Mouse (Mus musculus): ENCODE results near the gene Mgst2.

Mgst2 gene

GRCm38 (mm10) chr3:51701281-51701751 lies 41.2 kb downstream of the Mgst2 start:
- in situ Hi-C loops (cut with MboI, MseI): no loop called here

- in situ Hi-C loops (cut with MboI, MseI): no loop called here
These were observed 41.8 kb downstream of the Mgst2 start for GRCm38 (mm10) chr3:51701950-51702349.

GRCm38 (mm10) chr3:51702701-51703286 lies 42.6 kb downstream of the Mgst2 start:
- in situ Hi-C loops (cut with MboI, MseI): no loop called here

DNA sequence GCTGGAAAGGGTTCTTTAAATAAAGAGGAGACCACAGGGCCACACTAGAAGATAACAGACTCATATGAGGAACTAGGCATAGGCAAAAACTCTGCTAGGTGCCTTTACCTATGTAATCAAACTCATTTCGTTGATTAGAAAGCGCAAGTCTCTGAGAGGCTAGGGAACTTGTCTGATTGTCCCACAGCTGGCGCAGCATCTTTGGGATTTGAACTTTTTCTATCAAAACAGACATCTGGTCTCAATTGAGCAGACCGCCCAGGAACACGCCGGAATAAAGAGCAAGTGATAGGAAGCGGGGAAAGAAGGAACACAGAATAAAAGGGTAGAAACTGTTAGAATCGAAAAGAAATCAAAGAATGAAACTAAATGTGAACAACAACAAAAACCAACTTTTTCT lies 43.3 kb downstream of the Mgst2 start:
- in situ Hi-C loops (cut with MboI, MseI): no loop called here

GRCm38 (mm10) chr3:51705220-51705619 lies 45.1 kb downstream of the Mgst2 start:
- in situ Hi-C loops (cut with MboI, MseI): no loop called here

- in situ Hi-C loops (cut with MboI, MseI): no loop called here
These were observed 48.2 kb downstream of the Mgst2 start for GRCm38 (mm10) chr3:51708375-51708745.

GRCm38 (mm10) chr3:51708746-51709411 lies 48.7 kb downstream of the Mgst2 start:
- in situ Hi-C loops (cut with MboI, MseI): no loop called here

- in situ Hi-C loops (cut with MboI, MseI): no loop called here
These were observed 52.2 kb downstream of the Mgst2 start for GRCm38 (mm10) chr3:51712382-51712781.

DNA sequence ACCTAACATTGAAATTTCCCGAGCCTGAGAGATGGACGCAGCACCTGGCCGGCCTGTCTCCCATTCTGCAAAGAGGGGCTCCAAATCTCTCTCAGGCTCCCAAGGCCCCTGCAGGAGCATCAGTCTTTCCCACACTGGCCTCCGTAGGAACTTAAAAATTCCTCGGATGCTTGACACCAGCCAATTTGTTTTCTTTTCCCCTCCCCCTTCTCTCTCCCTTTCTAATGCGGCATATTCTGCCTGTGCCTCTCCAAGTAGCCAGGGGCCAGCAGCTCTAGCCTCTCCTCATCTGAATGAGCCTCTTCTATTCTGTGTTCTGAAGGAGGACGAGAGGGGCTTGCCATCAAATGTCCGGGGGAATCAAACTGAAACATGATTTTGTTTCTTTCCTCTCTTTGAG lies 53.1 kb downstream of the Mgst2 start:
- in situ Hi-C loops (cut with MboI, MseI): no loop called here

DNA sequence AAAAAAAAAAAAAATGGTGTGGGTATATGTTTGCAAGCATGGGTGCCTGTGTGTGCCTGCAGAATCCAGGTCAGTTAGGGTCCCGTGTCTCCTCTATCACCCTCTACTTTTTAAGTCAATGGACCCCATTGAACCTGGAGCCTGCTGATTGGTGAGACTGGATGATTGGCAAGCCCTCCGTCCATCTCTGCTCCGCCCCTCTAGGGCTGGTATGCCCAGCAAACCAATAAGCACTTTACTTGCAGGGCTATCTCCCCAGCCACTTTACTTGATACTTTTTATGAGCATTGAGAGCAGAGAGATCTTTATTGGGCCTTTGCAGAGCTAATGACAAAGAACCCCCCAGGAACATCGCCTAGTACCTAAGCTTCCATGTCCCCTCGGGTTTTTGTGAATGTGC lies 54.3 kb downstream of the Mgst2 start:
- in situ Hi-C loops (cut with MboI, MseI): no loop called here

- in situ Hi-C loops (cut with MboI, MseI): no loop called here
These were observed 57.3 kb downstream of the Mgst2 start for GRCm38 (mm10) chr3:51717455-51717854.

- in situ Hi-C loops (cut with MboI, MseI): no loop called here
These were observed 57.7 kb downstream of the Mgst2 start for GRCm38 (mm10) chr3:51717909-51718308.

GRCm38 (mm10) chr3:51719373-51719772 lies 59.2 kb downstream of the Mgst2 start:
- in situ Hi-C loops (cut with MboI, MseI): no loop called here

DNA sequence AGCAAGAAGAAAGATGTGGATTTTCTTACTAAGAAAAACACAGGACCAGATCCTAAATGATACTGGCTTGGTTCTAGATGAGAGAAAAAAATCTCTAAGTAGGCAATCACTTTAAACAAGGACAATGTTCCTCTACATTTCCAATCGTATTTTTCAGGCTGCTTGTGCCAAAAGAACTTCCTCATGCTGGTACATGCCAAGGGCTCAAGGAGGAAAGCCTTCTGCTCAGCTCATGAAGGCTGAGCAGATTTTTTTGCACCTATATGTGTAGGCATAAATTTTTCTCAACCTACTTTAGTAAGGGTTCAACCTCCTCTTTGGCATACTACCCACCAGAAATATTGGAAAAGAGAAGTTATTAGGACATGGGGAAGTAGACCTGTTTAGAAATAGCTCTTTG lies 59.8 kb downstream of the Mgst2 start:
- in situ Hi-C loops (cut with MboI, MseI): no loop called here

DNA sequence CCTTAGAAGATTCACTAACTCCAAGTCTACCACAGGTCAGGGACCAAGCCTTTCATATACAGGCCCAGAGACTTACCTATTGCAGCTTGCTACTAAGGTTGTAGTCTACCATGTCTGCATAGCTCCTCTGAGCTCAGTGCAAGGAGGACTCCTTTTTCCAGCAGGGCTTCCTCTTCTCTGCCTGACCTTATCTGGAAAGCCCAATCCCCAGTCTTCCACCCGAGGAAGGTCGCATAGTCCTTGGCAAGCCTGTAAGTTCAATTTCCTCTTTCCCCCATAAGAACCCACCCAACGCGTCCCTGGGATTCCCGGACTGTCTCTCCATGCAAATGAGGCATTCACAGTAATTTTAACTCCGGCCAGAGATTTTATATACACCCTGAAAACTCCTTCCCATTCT lies 66.1 kb downstream of the Mgst2 start:
- in situ Hi-C loops (cut with MboI, MseI): no loop called here

- in situ Hi-C loops (cut with MboI, MseI): no loop called here
These were observed 67.3 kb downstream of the Mgst2 start for GRCm38 (mm10) chr3:51727487-51727886.

DNA sequence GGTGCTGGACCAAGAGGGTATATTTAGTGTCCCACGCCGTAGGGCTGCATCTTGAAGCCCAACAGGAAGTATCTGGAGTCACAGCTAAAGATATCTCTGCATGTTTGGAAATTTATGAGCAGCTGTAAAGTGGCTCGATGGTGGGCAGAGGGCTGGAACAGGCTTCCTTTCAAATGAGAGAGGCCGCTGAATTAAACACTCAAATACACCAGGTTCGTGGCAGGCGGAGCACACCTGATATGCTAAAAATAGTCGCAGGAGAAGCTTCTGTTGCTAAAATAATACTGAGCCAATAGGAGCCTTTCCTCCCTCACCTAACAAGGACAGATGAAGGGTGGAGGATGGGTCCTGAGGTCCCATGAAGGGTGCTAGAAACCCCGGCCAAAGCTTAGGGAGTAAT lies 67.8 kb downstream of the Mgst2 start:
- in situ Hi-C loops (cut with MboI, MseI): no loop called here

DNA sequence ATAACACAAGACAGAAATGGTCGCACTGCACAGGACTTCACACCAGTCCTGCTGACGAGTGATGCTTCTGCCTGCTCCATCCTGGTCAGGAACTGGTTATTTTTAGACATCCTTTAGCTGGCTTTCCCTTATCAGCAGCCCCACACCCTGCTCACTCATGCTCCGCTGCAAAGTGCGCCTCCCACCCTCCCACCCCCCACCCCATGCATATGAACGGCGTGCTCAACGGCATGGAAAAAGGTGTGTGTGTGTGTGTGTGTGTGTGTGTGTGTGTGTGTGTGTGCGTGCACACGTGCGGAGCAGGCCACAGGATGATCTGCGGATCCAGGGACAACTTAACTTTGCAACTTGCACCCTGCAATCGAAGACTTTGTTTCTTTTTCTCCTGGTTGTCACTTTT lies 68.3 kb downstream of the Mgst2 start:
- in situ Hi-C loops (cut with MboI, MseI): no loop called here

DNA sequence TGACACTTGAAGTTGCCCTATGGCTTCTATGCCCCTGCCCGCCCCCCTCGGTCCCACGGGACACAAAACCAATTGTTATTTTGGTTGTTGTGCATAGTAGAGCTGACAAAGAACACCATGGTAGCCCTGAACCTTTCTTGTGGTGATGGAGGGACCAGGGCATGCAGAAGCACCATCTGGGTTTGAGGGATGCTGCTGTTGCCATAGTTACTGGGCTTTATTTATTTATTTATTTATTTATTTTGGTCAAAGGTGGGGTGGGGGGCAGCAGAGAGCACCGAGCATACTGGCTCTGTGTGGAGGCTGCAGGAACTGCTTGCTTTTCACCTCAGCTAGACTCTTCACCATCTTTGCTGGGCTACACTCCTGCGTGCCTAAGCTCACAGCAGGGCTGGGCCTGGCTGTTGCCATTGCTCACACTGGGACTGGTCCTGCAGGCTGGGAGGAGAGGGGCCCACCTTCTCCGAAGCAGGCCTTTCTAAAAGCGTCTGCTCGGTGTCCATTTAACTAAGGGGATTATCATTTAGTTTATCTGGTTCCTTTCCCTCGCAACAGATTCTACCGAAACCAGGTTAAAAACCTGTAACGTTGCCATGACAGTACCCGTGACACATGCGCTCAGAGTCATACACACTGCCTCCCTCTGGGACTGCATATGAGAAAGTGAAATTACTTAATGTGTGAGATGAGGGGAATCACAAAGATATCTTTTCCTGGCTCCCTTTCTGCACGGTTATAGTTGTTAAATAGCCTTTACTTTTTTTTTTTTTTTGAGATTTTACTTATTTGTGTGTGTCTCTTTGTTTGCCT lies 69.2 kb downstream of the Mgst2 start:
- in situ Hi-C loops (cut with MboI, MseI): no loop called here

DNA sequence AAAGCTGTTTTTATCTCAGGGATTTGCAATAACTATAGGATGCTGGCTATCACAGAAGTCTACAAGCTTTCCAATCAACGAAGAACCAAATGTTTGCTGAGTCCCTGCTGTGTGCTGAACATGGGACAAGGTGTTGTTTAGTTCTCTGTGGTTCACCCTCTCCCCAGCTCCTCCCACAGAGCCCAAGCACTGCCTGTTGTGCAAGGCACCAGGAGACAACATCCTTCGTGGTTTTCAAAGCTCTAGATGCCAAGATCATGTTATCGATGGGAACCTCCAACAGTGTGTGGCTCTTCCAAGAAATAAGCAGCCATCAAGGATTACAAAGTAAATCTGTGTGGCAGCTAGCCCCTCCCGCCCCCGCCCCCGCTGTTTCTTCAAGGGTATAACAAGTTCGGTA lies 70.5 kb downstream of the Mgst2 start:
- in situ Hi-C loops (cut with MboI, MseI): no loop called here

- in situ Hi-C loops (cut with MboI, MseI): no loop called here
These were observed 71.9 kb downstream of the Mgst2 start for GRCm38 (mm10) chr3:51731949-51732636.
